Mouse (Mus musculus): ENCODE data around the gene H2-Aa. TPM values are rescaled to one million over a fixed set of nuclear protein-coding genes. Genes with fewer than 3 reads are reported as not detected.
"Not testable (repeated sequence)": the region's sequence is repeated elsewhere in the genome, so short reads cannot be mapped to it uniquely, and the experiment has no call there.

H2-Aa gene
- polyA plus RNA-seq, 1 experiment from 2014 or later, result 2.0 TPM

- Histone ChIP-seq H3K27me3 (ENCODE audit: insufficient read depth, low read length) (no peaks in the 10 kb centered on the region), H3K9me3 (ENCODE audit: low read depth, low read length) (no peaks in the 10 kb centered on the region), H3K4me1 (ENCODE audit: insufficient read depth) (no peaks in the 10 kb centered on the region), H3K4me2 (no peak overlapping the region), H3K36me3 (ENCODE audit: insufficient read depth) (no peaks in the 10 kb centered on the region), H3K4me3 (ENCODE audit: low read depth, low read length) (no peak overlapping the region), H3K27ac (ENCODE audit: low read depth) (no peak overlapping the region), H3K9ac (no peak overlapping the region)
- ATAC-seq (ENCODE audit: insufficient read depth), result no peak
- 58% methylated on average over 9 of the region's 9 CpGs for WGBS
- TF ChIP-seq CTCF (IDR thresholded peaks at IDR 0.05; ENCODE audit: low read depth), result no peak
- no peak for DNase-seq
Measured at GRCm38 (mm10) chr17:34314286-34314685, 26.7 kb upstream of the H2-Aa start.

GRCm38 (mm10) chr17:34313393-34313792, 25.8 kb upstream of the H2-Aa start:
- Histone ChIP-seq H3K36me3 (ENCODE audit: insufficient read depth) (no peaks in the 10 kb centered on the region), H3K4me1 (ENCODE audit: insufficient read depth) (no peaks in the 10 kb centered on the region), H3K27ac (ENCODE audit: low read depth) (no peak overlapping the region), H3K9ac (no peak overlapping the region), H3K27me3 (ENCODE audit: insufficient read depth, low read length) (no peaks in the 10 kb centered on the region), H3K9me3 (ENCODE audit: low read depth, low read length) (no peaks in the 10 kb centered on the region), H3K4me3 (ENCODE audit: low read depth, low read length) (no peak overlapping the region), H3K4me2 (no peak overlapping the region)
- ATAC-seq (ENCODE audit: insufficient read depth) (no peak), DNase-seq (peak; percentile 87)
- peak; percentile 91 for TF ChIP-seq CTCF (IDR thresholded peaks at IDR 0.05; ENCODE audit: low read depth)
- 32% methylated on average over 3 of the region's 3 CpGs for WGBS

- Histone ChIP-seq H3K4me2 (no peak overlapping the region), H3K36me3 (ENCODE audit: insufficient read depth) (no peaks in the 10 kb centered on the region), H3K4me3 (ENCODE audit: low read depth, low read length) (no peak overlapping the region), H3K27ac (ENCODE audit: low read depth) (no peak overlapping the region), H3K4me1 (ENCODE audit: insufficient read depth) (no peaks in the 10 kb centered on the region), H3K27me3 (ENCODE audit: insufficient read depth, low read length) (no peaks in the 10 kb centered on the region), H3K9ac (no peak overlapping the region), H3K9me3 (ENCODE audit: low read depth, low read length) (no peaks in the 10 kb centered on the region)
- 78% methylated on average over 1 of the region's 1 CpGs for WGBS
- TF ChIP-seq CTCF (IDR thresholded peaks at IDR 0.05; ENCODE audit: low read depth), result no peak
- no peak for DNase-seq
- no peak for ATAC-seq (ENCODE audit: insufficient read depth)
Measured at GRCm38 (mm10) chr17:34312185-34312584, 24.6 kb upstream of the H2-Aa start.

DNA sequence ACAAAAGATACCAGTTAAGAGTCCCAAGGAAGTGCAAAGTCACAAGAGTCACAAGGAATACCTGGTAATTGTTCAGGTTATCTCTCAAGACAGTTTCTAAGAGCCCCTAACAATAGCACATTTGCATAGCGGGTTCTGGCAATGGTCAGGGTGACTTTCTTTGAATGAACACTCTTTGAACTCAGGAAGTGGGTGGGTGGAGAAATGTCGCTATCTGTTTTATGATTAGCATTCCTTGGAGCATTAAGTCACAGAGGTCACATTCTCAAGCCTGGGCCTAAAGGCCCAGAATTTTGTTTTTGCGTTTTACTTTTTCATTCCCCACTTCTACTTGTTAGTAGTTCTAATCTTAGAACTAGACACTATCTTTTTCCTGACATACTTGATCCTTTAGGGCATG, 22.9 kb upstream of the H2-Aa start:
- ATAC-seq (ENCODE audit: insufficient read depth); DNase-seq; H3K9me3 ChIP-seq (ENCODE audit: low read depth, low read length); H3K27ac ChIP-seq (ENCODE audit: low read depth); H3K4me1 ChIP-seq (ENCODE audit: insufficient read depth); H3K4me2 ChIP-seq; H3K27me3 ChIP-seq (ENCODE audit: insufficient read depth, low read length); H3K36me3 ChIP-seq (ENCODE audit: insufficient read depth); H3K9ac ChIP-seq; H3K4me3 ChIP-seq (ENCODE audit: low read depth, low read length): not testable (repeated sequence)
- 76% methylated on average over 3 of the region's 3 CpGs for WGBS

GRCm38 (mm10) chr17:34309683-34310385, 22.2 kb upstream of the H2-Aa start:
- Histone ChIP-seq H3K9ac (peak overlapping the region; percentile 62), H3K4me1 (ENCODE audit: insufficient read depth) (no peaks in the 10 kb centered on the region), H3K4me2 (peak overlapping the region; percentile 80), H3K36me3 (ENCODE audit: insufficient read depth) (no peaks in the 10 kb centered on the region), H3K9me3 (ENCODE audit: low read depth, low read length) (no peaks in the 10 kb centered on the region), H3K27me3 (ENCODE audit: insufficient read depth, low read length) (no peaks in the 10 kb centered on the region), H3K27ac (ENCODE audit: low read depth) (0 out of 2 replicates have a peak overlapping the region, but pooled peaks have one; percentile 15), H3K4me3 (ENCODE audit: low read depth, low read length) (peak overlapping the region; percentile 53)
- TF ChIP-seq CTCF (IDR thresholded peaks at IDR 0.05; ENCODE audit: low read depth), result no peak
- DNase-seq (peak; percentile 78), ATAC-seq (ENCODE audit: insufficient read depth) (peak; percentile 82)
- WGBS, result 22% methylated on average over 38 of the region's 38 CpGs

DNA sequence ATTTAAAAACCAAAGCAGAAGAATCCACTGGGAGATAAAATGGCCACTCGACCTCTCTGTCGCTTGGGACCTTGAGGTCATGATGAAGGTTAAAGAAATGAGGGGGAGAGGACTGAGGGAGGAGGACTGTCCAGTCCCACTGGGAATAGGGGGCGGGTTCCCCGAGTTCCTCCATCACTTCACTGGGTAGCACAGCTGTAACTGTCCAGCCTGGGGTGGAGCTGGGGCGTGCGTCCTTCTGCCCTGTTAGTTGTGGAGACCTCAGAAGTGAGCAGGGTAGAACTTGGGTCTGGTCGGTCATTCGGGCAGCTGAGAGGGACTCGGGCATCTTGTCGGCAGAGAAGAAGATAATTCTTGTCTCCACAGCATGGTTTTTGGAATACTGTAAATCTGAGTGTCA, 21.6 kb upstream of the H2-Aa start:
- Histone ChIP-seq H3K36me3 (ENCODE audit: insufficient read depth) (no peaks in the 10 kb centered on the region), H3K4me3 (ENCODE audit: low read depth, low read length) (peak overlapping the region; percentile 53), H3K9me3 (ENCODE audit: low read depth, low read length) (no peaks in the 10 kb centered on the region), H3K4me1 (ENCODE audit: insufficient read depth) (no peaks in the 10 kb centered on the region), H3K4me2 (peak overlapping the region; percentile 80), H3K27ac (ENCODE audit: low read depth) (no peak overlapping the region), H3K27me3 (ENCODE audit: insufficient read depth, low read length) (no peaks in the 10 kb centered on the region), H3K9ac (peak overlapping the region; percentile 62)
- ATAC-seq (ENCODE audit: insufficient read depth) (peak; percentile 41; the same call in 1 of the 2 replicates), DNase-seq (no peak)
- WGBS, result 24% methylated on average over 10 of the region's 10 CpGs
- no peak for TF ChIP-seq CTCF (IDR thresholded peaks at IDR 0.05; ENCODE audit: low read depth)

DNA sequence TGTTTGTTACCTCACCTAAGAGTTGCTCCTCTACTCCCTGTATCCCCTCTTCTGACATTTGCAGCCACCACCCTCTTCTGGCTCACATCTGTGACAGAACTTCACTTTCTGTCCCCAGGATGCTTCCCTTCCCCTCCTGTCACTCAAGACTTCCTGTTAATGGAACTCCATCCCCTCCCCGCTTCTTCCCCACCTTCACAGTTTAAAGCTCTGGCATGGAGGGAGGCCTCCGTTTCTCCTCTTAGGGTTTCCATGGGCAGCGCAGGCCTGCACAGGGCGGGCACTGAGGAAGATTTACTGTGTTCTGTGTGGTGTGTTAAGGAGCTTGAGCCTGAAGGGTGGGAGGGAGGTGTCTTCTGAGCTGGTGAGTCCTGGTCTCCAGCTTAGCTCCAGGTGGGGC, 20.5 kb upstream of the H2-Aa start:
- no peak for TF ChIP-seq CTCF (IDR thresholded peaks at IDR 0.05; ENCODE audit: low read depth)
- no peak overlapping the region for H3K9ac ChIP-seq
- no peaks in the 10 kb centered on the region for H3K36me3 ChIP-seq (ENCODE audit: insufficient read depth)
- no peaks in the 10 kb centered on the region for H3K27me3 ChIP-seq (ENCODE audit: insufficient read depth, low read length)
- H3K4me2 ChIP-seq, result no peak overlapping the region
- no peaks in the 10 kb centered on the region for H3K4me1 ChIP-seq (ENCODE audit: insufficient read depth)
- H3K9me3 ChIP-seq (ENCODE audit: low read depth, low read length), result no peaks in the 10 kb centered on the region
- 80% methylated on average over 4 of the region's 4 CpGs for WGBS
- H3K4me3 ChIP-seq (ENCODE audit: low read depth, low read length), result no peak overlapping the region
- DNase-seq (no peak), ATAC-seq (ENCODE audit: insufficient read depth) (no peak)
- no peak overlapping the region for H3K27ac ChIP-seq (ENCODE audit: low read depth)
